8 mouse cellular contexts compared by ENCODE assay signal in genomic region chr4:141559898-141560263, GRCm38 (mm10). TPM values are rescaled to one million over a fixed set of nuclear protein-coding genes. Genes with fewer than 3 reads are reported as not detected.
DNase-seq lines count a peak whose midpoint lies in the region; ATAC-seq lines count a peak whose summit lies in the region.

No protein-coding gene starts in this region.

- peak overlapping the region; percentile 35; the same call in 1 of the 2 replicates for H3K9ac ChIP-seq in embryonic facial prominence, embryonic 12.5 days
- peak overlapping the region; percentile 70 for H3K9ac ChIP-seq in liver, embryonic 11.5 days (ENCODE audit: low read depth, low read length)

- H3K27me3 ChIP-seq in embryonic facial prominence, embryonic 12.5 days, result no peaks in the 10 kb centered on the region
- H3K27me3 ChIP-seq in liver, embryonic 11.5 days (replicated peaks; ENCODE audit: control insufficient read depth, insufficient read depth, low read length), result no peaks in the 10 kb centered on the region

- H3K36me3 ChIP-seq in embryonic facial prominence, embryonic 12.5 days, result no peaks in the 10 kb centered on the region
- H3K36me3 ChIP-seq in liver, embryonic 11.5 days (ENCODE audit: control insufficient read depth, insufficient read depth, low read length), result no peaks in the 10 kb centered on the region

- H3K27ac ChIP-seq in embryonic facial prominence, embryonic 12.5 days, result peak overlapping the region; percentile 85
- H3K27ac ChIP-seq in liver, embryonic 11.5 days (ENCODE audit: low read depth, low read length), result peak overlapping the region; percentile 83

- peaks cover 9% of the 10 kb centered on the region for H3K4me1 ChIP-seq in embryonic facial prominence, embryonic 12.5 days
- peaks cover 13% of the 10 kb centered on the region for H3K4me1 ChIP-seq in liver, embryonic 11.5 days (replicated peaks; ENCODE audit: control insufficient read depth, insufficient read depth, low read length)

- no peaks in the 10 kb centered on the region for H3K9me3 ChIP-seq in embryonic facial prominence, embryonic 12.5 days
- no peaks in the 10 kb centered on the region for H3K9me3 ChIP-seq in liver, embryonic 11.5 days (ENCODE audit: control insufficient read depth, low read length)

- DNase-seq in 3T3-L1 (ENCODE audit: low read depth, low spot score), result peak; percentile 91
- DNase-seq in adrenal gland, postnatal 25 days, result peak; percentile 83
- DNase-seq in heart, adult 9 months (ENCODE audit: low spot score in 2 of 2), result peak; percentile 74 to 83
- peak; percentile 91 for DNase-seq in kidney, adult 9 months
- peak; percentile 72 for DNase-seq in liver, embryonic 11.5 days (ENCODE audit: low spot score)
- peak; percentile 84 to 94 for DNase-seq in spleen, postnatal 4 days (ENCODE audit: low spot score in 2 of 2)

- peak overlapping the region; percentile 80 for H3K4me2 ChIP-seq in embryonic facial prominence, embryonic 12.5 days (replicated peaks)
- H3K4me2 ChIP-seq in liver, embryonic 11.5 days, result peak overlapping the region; percentile 84

- WGBS in embryonic facial prominence, embryonic 12.5 days, result 3% methylated on average over 9 of the region's 9 CpGs
- 1% methylated on average over 9 of the region's 9 CpGs for WGBS in liver, embryonic 11.5 days

- peak overlapping the region; percentile 45 for H3K4me3 ChIP-seq in embryonic facial prominence, embryonic 12.5 days
- peak overlapping the region; percentile 51 for H3K4me3 ChIP-seq in liver, embryonic 11.5 days (ENCODE audit: low read depth, low read length)

- no peak; the same call in 1 of the 2 replicates for ATAC-seq in embryonic facial prominence, embryonic 12.5 days (ENCODE audit: insufficient number of reproducible peaks, insufficient read depth, low FRiP score, low TSS enrichment)
- peak; percentile 63 for ATAC-seq in liver, embryonic 11.5 days (replicated peaks; ENCODE audit: low FRiP score)
- peak; percentile 79 for ATAC-seq in monocyte, adult 5-6 weeks (replicated peaks; ENCODE audit: insufficient number of reproducible peaks, low FRiP score, low TSS enrichment, poor library complexity, severe bottlenecking)

RNA-seq across cellular contexts. Expression of gene Spen, which starts 21.5 kb away (rescaled TPM):
- 70.0 and 79.4 TPM in 2 replicates for total RNA-seq in adrenal gland, postnatal 25 days (2021)
- 15.0 and 15.9 TPM in 2 replicates for polyA plus RNA-seq in embryonic facial prominence, embryonic 12.5 days (2016; fragmentation: Nextera tagmentation; extraction: Ambion mirVana)
- polyA plus RNA-seq in liver, embryonic 11.5 days (2014; fragmentation: Nextera tagmentation; extraction: Ambion mirVana), result 9.1 and 10.4 TPM in 2 replicates
- total RNA-seq in monocyte, adult 5-6 weeks (2017), result 39.8 to 81.5 TPM (median 48.1 TPM) in 3 replicates

RNA-seq across cellular contexts. Expression of gene Fblim1, which starts 46.0 kb away (rescaled TPM):
- total RNA-seq in adrenal gland, postnatal 25 days (2021), result 9.5 and 12.7 TPM in 2 replicates
- 71.3 and 77.2 TPM in 2 replicates for polyA plus RNA-seq in embryonic facial prominence, embryonic 12.5 days (2016; fragmentation: Nextera tagmentation; extraction: Ambion mirVana)
- polyA plus RNA-seq in liver, embryonic 11.5 days (2014; fragmentation: Nextera tagmentation; extraction: Ambion mirVana), result 15.4 and 17.0 TPM in 2 replicates
- total RNA-seq in monocyte, adult 5-6 weeks (2017), result not detected in 3 replicates

RNA-seq across cellular contexts. Expression of gene Tmem82, which starts 58.6 kb away (rescaled TPM):
- total RNA-seq in adrenal gland, postnatal 25 days (2021), result 0.64 and 2.0 TPM in 2 replicates
- 0.54 and 0.56 TPM in 2 replicates for polyA plus RNA-seq in embryonic facial prominence, embryonic 12.5 days (2016; fragmentation: Nextera tagmentation; extraction: Ambion mirVana)
- polyA plus RNA-seq in liver, embryonic 11.5 days (2014; fragmentation: Nextera tagmentation; extraction: Ambion mirVana), result 3.3 and 3.7 TPM in 2 replicates
- total RNA-seq in monocyte, adult 5-6 weeks (2017), result not detected in 3 replicates

Comparison
In these comparisons a context has a peak if more than half of its experiments do, and no peak if none do; other contexts are left out.
1. RNA of gene Fblim1, which starts 46.0 kb away (total RNA-seq): 9.5 to 12.7 TPM in adrenal gland, postnatal 25 days; not detected in monocyte, adult 5-6 weeks; every median in the first group is over 10 times any median in the second.
2. Peak in every context shown above with its lines, with median percentiles within 50 percentile points of each other: DNase-seq.